Mouse (Mus musculus): ENCODE measurements around the gene Spem2. TPM values are rescaled to one million over a fixed set of nuclear protein-coding genes. Genes with fewer than 3 reads are reported as not detected.

Spem2 gene
- polyA plus RNA-seq, 1 experiment from 2014 or later, result not detected

DNA sequence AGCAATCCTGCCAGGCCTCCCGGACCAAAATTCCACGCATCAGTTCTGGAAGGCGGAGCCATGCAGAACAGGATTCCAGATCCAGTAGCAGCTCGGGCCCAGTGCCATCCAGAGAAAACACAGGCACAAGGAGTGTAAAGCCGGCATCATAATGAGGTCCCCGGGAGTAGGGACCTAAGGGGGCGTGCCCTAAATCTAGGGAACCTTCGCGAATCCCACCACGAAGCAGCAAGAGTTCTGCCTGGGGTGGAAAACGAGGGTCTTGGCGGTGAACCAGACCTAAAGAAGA, 13.7 kb downstream of the Spem2 start:
- H3K36me3 ChIP-seq (ENCODE audit: control insufficient read depth, insufficient read depth, low read length), result no peaks in the 10 kb centered on the region
- peaks cover 34% of the 10 kb centered on the region for H3K27me3 ChIP-seq (ENCODE audit: control insufficient read depth, insufficient read depth, low read length)
- no peak overlapping the region for H3K27ac ChIP-seq (ENCODE audit: low read depth, low read length)
- peak overlapping the region; percentile 94 for H3K4me2 ChIP-seq (replicated peaks; ENCODE audit: low read depth, low read length)
- no peak for ATAC-seq (ENCODE audit: low FRiP score, low TSS enrichment)
- H3K9me3 ChIP-seq (ENCODE audit: control insufficient read depth, low read length), result 0 out of 2 replicates have a peak, but pooled peaks cover 3% of the 10 kb centered on the region
- peak overlapping the region; percentile 43; the same call in 1 of the 2 replicates for H3K9ac ChIP-seq (ENCODE audit: low read depth, low read length)
- H3K4me1 ChIP-seq (ENCODE audit: control insufficient read depth, insufficient read depth, low read length), result peaks cover 39% of the 10 kb centered on the region
- 7% methylated on average over 12 of the region's 12 CpGs for WGBS
- peak overlapping the region; percentile 48 for H3K4me3 ChIP-seq (ENCODE audit: low read length)

DNA sequence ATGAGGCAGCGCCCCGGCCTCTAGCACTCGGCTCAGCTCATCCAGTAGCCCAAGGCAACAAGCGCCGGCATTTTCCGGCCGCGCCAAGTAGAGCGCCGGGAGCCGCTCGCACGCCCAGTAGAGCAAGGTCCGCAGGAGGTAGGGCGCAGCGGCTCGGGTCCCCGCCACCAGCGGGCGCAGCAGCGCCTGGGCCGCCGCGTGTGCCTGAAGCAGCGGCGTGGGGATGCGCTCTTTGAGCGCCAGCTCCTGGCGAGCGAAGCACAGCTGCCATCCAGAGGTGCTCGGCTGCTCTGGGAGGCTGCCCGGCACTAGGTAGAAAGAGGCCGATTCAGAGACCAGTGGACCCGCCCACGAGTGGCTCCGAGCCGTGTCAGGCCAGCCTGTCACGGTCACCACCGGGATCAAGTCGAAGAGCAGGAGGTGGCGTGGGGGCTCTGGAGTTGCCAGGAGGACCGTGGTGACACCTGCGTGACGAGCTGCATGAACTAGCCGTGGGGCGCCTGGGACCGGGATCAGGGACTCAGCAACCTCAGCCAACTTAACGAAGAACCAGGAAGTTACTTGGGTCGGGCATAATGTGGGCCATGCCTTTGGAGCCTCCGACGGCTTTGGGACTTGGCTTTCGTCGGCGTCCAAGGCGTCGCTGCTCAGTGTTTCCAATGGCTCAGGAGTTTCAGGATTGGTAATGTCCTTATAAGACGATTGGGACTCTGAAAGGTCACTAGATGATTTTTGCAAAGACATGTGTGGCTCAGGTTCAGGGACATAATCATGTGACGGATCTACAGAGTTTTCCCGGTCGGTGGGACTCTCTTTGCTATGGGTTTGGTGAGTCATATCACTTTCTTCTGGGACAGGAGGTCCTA, 14.2 kb downstream of the Spem2 start:
- ATAC-seq (ENCODE audit: low FRiP score, low TSS enrichment), result peak; percentile 48
- WGBS, result 1% methylated on average over 60 of the region's 60 CpGs
- Histone ChIP-seq H3K4me2 (replicated peaks; ENCODE audit: low read depth, low read length) (peak overlapping the region; percentile 94), H3K9me3 (ENCODE audit: control insufficient read depth, low read length) (0 out of 2 replicates have a peak, but pooled peaks cover 3% of the 10 kb centered on the region), H3K36me3 (ENCODE audit: control insufficient read depth, insufficient read depth, low read length) (no peaks in the 10 kb centered on the region), H3K27me3 (ENCODE audit: control insufficient read depth, insufficient read depth, low read length) (peaks cover 34% of the 10 kb centered on the region), H3K4me1 (ENCODE audit: control insufficient read depth, insufficient read depth, low read length) (peaks cover 45% of the 10 kb centered on the region), H3K4me3 (ENCODE audit: low read length) (peak overlapping the region; percentile 48), H3K27ac (ENCODE audit: low read depth, low read length) (no peak overlapping the region; the same call in 1 of the 2 replicates), H3K9ac (ENCODE audit: low read depth, low read length) (peak overlapping the region; percentile 43)

DNA sequence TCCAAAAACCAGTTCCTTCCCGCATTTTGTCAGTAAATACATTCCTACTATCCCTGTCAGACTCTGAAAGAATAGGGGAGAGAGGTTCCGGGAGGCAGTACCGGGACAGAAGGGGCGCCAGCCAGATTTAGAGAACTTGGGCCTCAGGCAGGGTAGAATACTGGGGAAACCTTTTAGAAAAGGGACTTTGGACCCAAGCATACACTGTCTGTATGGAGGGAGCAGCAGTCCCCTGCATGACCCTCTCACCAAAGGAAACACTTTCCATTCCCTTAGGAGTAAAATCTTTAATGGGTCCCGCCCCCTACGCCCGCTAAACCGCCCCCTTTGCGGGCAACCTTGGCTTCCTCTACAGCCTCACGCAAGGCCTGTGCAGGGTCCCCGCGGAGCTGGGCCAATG, 14.9 kb downstream of the Spem2 start:
- Histone ChIP-seq H3K4me2 (replicated peaks; ENCODE audit: low read depth, low read length) (peak overlapping the region; percentile 94), H3K4me3 (ENCODE audit: low read length) (peak overlapping the region; percentile 48), H3K4me1 (ENCODE audit: control insufficient read depth, insufficient read depth, low read length) (peaks cover 46% of the 10 kb centered on the region), H3K27ac (ENCODE audit: low read depth, low read length) (no peak overlapping the region; the same call in 1 of the 2 replicates), H3K27me3 (ENCODE audit: control insufficient read depth, insufficient read depth, low read length) (peaks cover 34% of the 10 kb centered on the region), H3K9ac (ENCODE audit: low read depth, low read length) (peak overlapping the region; percentile 42), H3K9me3 (ENCODE audit: control insufficient read depth, low read length) (0 out of 2 replicates have a peak, but pooled peaks cover 3% of the 10 kb centered on the region), H3K36me3 (ENCODE audit: control insufficient read depth, insufficient read depth, low read length) (no peaks in the 10 kb centered on the region)
- 3% methylated on average over 12 of the region's 12 CpGs for WGBS
- ATAC-seq (ENCODE audit: low FRiP score, low TSS enrichment), result no peak

DNA sequence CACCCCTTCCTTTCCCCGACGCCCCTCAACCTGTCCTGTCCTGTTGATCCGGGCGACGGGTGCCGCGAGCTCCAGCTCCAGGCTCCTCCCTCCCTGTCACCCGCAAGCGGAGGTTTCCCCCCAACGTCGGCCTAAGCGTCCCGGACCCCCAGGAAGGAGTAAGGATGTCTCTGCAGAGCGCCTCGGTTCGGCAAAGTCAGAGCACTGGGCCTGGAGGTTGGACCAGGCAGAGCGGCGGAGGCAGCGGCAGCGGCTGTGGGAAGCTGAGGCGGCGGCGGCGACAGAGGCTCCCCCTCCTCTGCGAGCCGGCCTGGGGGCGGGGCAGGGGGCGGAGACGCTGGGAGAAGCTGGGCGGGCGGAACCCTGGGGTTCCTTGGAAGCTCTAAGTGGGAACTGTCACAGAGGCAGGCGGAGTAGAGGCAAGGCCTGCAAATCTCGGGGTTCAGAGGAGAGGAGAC, 15.6 kb downstream of the Spem2 start:
- Histone ChIP-seq H3K4me1 (ENCODE audit: control insufficient read depth, insufficient read depth, low read length) (peaks cover 46% of the 10 kb centered on the region), H3K4me2 (replicated peaks; ENCODE audit: low read depth, low read length) (peak overlapping the region; percentile 94), H3K4me3 (ENCODE audit: low read length) (peak overlapping the region; percentile 48), H3K27me3 (ENCODE audit: control insufficient read depth, insufficient read depth, low read length) (peaks cover 34% of the 10 kb centered on the region), H3K9me3 (ENCODE audit: control insufficient read depth, low read length) (0 out of 2 replicates have a peak, but pooled peaks cover 3% of the 10 kb centered on the region), H3K36me3 (ENCODE audit: control insufficient read depth, insufficient read depth, low read length) (no peaks in the 10 kb centered on the region), H3K27ac (ENCODE audit: low read depth, low read length) (no peak overlapping the region), H3K9ac (ENCODE audit: low read depth, low read length) (peak overlapping the region; percentile 59)
- WGBS, result under 1% methylated on average over 28 of the region's 33 CpGs
- peak; percentile 8; the same call in 1 of the 2 replicates for ATAC-seq (ENCODE audit: low FRiP score, low TSS enrichment)

DNA sequence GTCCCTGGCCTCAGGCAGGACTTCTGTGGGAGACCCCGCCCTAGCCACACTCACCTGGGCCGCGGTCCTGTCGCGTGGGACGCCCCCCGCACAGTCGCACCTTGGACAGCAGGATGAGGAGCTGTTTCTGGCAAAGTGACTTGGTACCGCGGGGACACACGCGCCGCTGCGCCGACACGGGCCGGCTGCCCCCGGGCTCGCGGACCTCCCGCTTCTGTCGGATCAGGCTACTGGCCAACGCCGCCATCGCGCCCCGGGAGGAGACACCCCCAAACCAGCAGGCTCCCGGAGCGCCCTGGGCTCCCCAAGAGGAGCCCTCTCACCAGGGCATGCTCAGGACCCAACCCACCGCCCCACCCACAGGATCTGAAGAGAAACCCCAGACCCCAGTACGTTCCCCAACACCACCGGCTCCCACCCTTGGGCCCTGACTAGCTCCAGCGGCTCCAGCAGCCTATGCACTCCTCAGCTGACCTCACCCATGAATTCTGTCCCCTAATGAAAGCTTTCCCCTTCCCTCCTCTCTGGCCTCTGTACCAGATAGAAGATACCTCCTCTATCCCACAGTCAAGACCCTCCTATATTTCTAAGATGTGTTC, 16.8 kb downstream of the Spem2 start, which contains the start of gene Fgf11:
TSS of gene Fgf11 (minus strand) at position 479 of the 599 bp plus-strand sequence.
- Histone ChIP-seq H3K4me1 (ENCODE audit: control insufficient read depth, insufficient read depth, low read length) (peaks cover 46% of the 10 kb centered on the region), H3K36me3 (ENCODE audit: control insufficient read depth, insufficient read depth, low read length) (no peaks in the 10 kb centered on the region), H3K27me3 (ENCODE audit: control insufficient read depth, insufficient read depth, low read length) (peaks cover 40% of the 10 kb centered on the region), H3K4me2 (replicated peaks; ENCODE audit: low read depth, low read length) (peak within 1 kb of the TSS; percentile 94), H3K9ac (ENCODE audit: low read depth, low read length) (peak within 1 kb of the TSS; percentile 76), H3K4me3 (ENCODE audit: low read length) (peak within 1 kb of the TSS; percentile 48), H3K9me3 (ENCODE audit: control insufficient read depth, low read length) (0 out of 2 replicates have a peak, but pooled peaks cover 1% of the 10 kb centered on the region), H3K27ac (ENCODE audit: low read depth, low read length) (peak within 1 kb of the TSS; percentile 70)
- under 1% methylated on average over 30 of the region's 33 CpGs for WGBS
- no peak for ATAC-seq (ENCODE audit: low FRiP score, low TSS enrichment)

DNA sequence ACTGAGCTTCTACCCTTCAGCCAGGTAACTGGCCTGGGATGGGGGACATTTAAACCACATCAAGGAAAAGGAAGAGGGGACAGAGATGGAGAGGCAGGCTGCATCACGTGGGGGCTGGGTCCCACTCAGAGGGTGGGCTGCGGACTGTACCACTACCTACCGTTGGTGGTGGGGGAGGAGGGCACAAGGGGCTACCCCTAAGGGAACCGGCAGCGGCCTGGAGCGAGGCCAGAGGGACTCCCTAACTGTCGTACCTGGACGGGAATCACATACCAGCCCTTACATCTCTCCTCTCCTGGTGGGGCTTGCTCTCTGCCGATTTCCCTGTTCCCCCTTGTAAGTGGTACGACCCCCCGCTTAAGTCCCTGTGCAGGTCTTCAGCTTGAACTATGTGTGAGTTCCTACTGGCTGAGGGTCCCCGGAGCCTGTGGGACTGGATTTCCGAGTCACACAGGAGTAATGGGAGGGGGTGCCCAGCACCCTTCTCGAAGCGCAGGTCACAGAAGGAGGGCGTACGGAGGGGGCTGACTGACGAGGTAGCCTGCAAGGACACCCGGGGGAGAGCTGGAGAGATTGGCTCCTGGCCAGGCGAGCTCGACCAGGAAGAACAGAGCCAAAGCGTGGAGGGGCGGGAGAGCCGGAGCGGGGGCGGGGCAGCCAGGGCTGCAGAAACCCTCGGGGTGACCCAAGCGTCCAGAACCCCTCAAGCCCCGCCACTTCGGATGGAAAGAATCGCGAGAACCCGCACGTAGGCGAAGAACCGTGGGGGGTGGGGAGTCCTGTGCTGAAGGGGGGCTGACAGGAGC, 17.7 kb downstream of the Spem2 start:
- Histone ChIP-seq H3K27me3 (ENCODE audit: control insufficient read depth, insufficient read depth, low read length) (peaks cover 41% of the 10 kb centered on the region), H3K4me1 (ENCODE audit: control insufficient read depth, insufficient read depth, low read length) (peaks cover 46% of the 10 kb centered on the region)

DNA sequence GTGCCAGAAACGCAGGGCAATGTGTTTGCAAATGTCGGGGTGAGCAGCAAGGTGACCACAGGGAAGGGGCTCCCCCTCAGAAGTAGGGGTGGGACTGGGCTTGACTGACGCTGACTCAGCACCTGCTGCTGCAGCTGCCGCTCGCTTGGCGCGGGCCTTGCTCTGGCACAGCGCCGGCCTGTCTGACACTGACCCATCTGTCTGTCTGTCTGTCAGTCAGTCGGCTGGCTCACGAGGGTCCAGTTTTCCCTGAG, 18.2 kb downstream of the Spem2 start:
- peak overlapping the region; percentile 48 for H3K4me3 ChIP-seq (ENCODE audit: low read length)
- no peaks in the 10 kb centered on the region for H3K36me3 ChIP-seq (ENCODE audit: control insufficient read depth, insufficient read depth, low read length)
- peak overlapping the region; percentile 94 for H3K4me2 ChIP-seq (replicated peaks; ENCODE audit: low read depth, low read length)
- no peaks in the 10 kb centered on the region for H3K9me3 ChIP-seq (ENCODE audit: control insufficient read depth, low read length)
- peak overlapping the region; percentile 70; the same call in 1 of the 2 replicates for H3K27ac ChIP-seq (ENCODE audit: low read depth, low read length)
- 0 out of 2 replicates have a peak overlapping the region, but pooled peaks have one; percentile 76 for H3K9ac ChIP-seq (ENCODE audit: low read depth, low read length)
- H3K4me1 ChIP-seq (ENCODE audit: control insufficient read depth, insufficient read depth, low read length), result peaks cover 46% of the 10 kb centered on the region
- WGBS, result under 1% methylated on average over 11 of the region's 11 CpGs
- H3K27me3 ChIP-seq (ENCODE audit: control insufficient read depth, insufficient read depth, low read length), result peaks cover 37% of the 10 kb centered on the region
- peak; percentile 0; the same call in 1 of the 2 replicates for ATAC-seq (ENCODE audit: low FRiP score, low TSS enrichment)

More for the DNA sequence above, 17.7 kb downstream of the Spem2 start:
- Histone ChIP-seq H3K4me3 (ENCODE audit: low read length) (peak overlapping the region; percentile 48), H3K27ac (ENCODE audit: low read depth, low read length) (peak overlapping the region; percentile 70), H3K9me3 (ENCODE audit: control insufficient read depth, low read length) (no peaks in the 10 kb centered on the region), H3K36me3 (ENCODE audit: control insufficient read depth, insufficient read depth, low read length) (no peaks in the 10 kb centered on the region), H3K4me2 (replicated peaks; ENCODE audit: low read depth, low read length) (peak overlapping the region; percentile 94), H3K9ac (ENCODE audit: low read depth, low read length) (peak overlapping the region; percentile 76)
- under 1% methylated on average over 36 of the region's 36 CpGs for WGBS
- ATAC-seq (ENCODE audit: low FRiP score, low TSS enrichment), result peak; percentile 58

DNA sequence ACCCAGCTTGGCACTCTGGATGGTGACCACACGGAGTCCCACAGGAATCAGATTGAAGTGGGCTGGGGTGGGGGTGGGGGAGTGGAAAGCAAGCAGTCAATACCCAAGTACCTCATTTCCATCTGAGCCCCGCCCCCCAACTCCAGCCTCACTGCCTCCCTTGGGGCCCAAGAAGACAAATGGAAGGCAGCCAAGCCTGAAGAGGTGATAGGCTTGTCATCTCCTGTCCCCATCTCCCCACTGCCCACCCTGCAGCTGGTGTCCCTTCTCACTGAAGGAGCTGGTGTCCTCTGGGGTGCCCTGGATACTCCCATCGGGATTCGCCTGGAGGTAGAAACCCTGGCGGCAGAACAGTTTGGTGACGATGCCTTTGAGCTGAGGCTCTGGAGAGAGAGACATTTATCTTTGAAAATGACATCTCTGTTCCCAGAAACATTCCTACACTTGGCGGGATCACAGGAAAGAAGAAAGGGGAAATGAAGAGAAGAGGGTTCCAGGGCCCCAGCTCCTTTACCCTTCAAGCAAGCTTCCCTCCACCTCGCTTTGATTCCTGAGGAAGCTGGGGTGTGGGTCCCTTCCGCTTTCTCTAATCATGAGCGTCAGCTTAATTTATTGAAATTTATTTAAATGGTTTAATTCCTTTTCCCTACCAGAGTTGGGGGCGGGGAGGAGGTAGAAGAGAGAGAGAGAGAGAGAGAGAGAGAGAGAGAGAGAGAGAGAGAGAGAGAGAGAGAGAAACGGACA, 18.7 kb downstream of the Spem2 start:
- Histone ChIP-seq H3K9ac (ENCODE audit: low read depth, low read length) (0 out of 2 replicates have a peak overlapping the region, but pooled peaks have one; percentile 76), H3K27ac (ENCODE audit: low read depth, low read length) (no peak overlapping the region), H3K27me3 (ENCODE audit: control insufficient read depth, insufficient read depth, low read length) (peaks cover 32% of the 10 kb centered on the region), H3K4me3 (ENCODE audit: low read length) (peak overlapping the region; percentile 48), H3K4me2 (replicated peaks; ENCODE audit: low read depth, low read length) (peak overlapping the region; percentile 94), H3K9me3 (ENCODE audit: control insufficient read depth, low read length) (no peaks in the 10 kb centered on the region), H3K4me1 (ENCODE audit: control insufficient read depth, insufficient read depth, low read length) (peaks cover 41% of the 10 kb centered on the region), H3K36me3 (ENCODE audit: control insufficient read depth, insufficient read depth, low read length) (no peaks in the 10 kb centered on the region)
- no peak for ATAC-seq (ENCODE audit: low FRiP score, low TSS enrichment)
- whole genome bisulfite sequencing, result 22% methylated on average over 11 of the region's 12 CpGs
